Mouse (Mus musculus) ES-Bruce4 (cell line): Measurements from ENCODE around the gene Foxf1.

Experiments
- CTCF ChIP-seq: IDR thresholded peaks from one replicate; pipeline ENCODE4 v1.8.1; 2011; ENCODE audit warnings: low read depth, low read length
- EP300 ChIP-seq: IDR thresholded peaks from 2 replicates; pipeline ENCODE4 v1.6.1; 2011; ENCODE audit warnings: low read depth, low read length; ENCODE audit not compliant: insufficient read depth
- POLR2A ChIP-seq: IDR thresholded peaks from one replicate; pipeline ENCODE4 v1.8.1; 2011; ENCODE audit warnings: low read length; ENCODE audit not compliant: insufficient read depth

DNA sequence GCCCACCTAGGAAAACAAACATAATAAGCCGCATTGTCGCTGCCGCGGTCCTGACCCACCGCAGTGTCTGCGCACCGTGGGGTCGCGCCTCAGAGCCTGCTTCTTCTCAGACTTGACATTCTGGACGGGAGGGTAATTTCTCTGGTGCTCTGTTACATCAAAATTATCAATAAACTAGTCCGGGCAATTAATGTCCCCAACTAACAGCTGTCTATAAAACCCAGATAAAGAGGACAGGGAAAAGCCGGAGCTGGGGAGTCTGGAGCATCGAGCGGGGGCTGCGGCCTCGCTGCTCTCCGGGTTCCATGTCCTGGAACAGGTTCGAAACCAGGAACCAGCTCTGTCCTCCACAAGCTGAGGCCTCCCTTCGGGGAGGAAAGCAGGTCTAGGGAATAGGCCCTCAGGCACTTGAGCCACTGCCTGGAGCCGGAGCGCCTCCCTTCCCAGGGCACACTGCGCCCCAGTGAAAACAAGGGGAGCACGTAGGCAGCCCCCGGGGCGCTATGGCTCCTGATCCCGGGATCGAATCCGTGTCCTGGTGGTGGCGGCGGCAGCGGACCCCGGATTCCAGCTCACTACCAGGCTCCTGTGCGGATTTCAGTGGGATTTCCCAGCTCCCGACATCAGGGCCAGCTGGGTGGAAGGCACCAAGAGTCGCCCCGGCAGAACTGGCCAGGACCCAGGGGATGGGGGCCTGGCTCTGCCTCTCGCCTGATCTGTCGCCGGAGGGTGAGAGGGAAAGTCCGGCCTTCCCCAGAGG lies 4.9 kb downstream of the Foxf1 start:
- TF ChIP-seq POLR2A (no peak), CTCF (no peak), EP300 (no peak)
